In the genomic region with DNA sequence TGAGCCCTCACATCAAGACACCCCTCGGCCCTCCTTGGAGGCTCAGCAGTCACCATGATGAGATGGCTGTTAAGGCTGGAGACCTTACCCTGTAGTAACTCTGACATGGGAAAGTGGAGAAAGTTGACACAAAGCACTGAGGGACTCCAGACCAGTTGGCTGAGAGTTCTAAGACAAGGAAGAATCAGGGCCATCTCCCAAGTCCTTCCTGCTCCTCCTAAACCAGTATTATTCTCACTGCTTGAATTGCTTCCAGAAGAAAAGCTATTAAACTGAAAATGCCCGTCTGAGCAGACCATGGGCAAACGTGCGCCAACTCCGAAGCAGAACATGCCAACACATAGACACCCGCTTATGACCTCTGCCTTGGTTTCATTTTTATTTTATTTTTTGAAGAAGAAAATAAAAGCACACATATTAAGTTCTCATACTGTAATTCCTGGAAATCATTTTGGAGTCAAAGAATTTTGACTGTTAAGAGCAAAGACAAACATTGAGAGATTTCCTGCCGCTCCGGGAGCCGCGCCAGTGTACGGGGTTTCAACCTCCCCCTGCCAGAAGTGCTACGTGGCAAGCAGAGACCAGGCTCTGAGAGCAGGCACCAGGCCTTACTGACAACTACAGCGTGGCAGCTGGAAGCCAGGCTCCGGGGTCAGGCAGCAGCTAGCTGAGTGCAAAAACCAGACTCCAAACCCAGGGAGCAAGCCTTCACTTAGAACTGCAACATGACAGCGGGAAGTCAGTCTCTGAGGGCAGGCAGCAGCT, we compare ENCODE assay signal across 8 mouse cellular contexts. TPM values are rescaled to one million over a fixed set of nuclear protein-coding genes. Genes with fewer than 3 reads are reported as not detected.
DNase-seq lines count a peak whose midpoint lies in the region; ATAC-seq lines count a peak whose summit lies in the region.

No protein-coding gene starts in this region.

- no peak for ATAC-seq in liver, embryonic 12.5 days
- peak; percentile 66 for ATAC-seq in heart, embryonic 14.5 days (ENCODE audit: insufficient number of reproducible peaks, insufficient read depth, low FRiP score, low read depth)
- ATAC-seq in stomach, embryonic 15.5 days (ENCODE audit: insufficient read depth, low FRiP score, low read depth), result peak; percentile 72; the same call in 1 of the 2 replicates

- peak; percentile 25 for DNase-seq in liver
- peak; percentile 76 to 85 for DNase-seq in kidney, postnatal 4 days
- no peak for DNase-seq in cerebellum, adult 8-10 months
- no peak for DNase-seq in right cerebral cortex, postnatal 36 days (ENCODE audit: low spot score in 2 of 2)
- no peak for DNase-seq in left cerebral cortex, postnatal 25 days (ENCODE audit: low spot score in 2 of 2)

- WGBS in liver, embryonic 12.5 days (ENCODE audit: insufficient replicate concordance), result 78% methylated on average over 15 of the region's 15 CpGs
- 67% methylated on average over 15 of the region's 15 CpGs for WGBS in heart, embryonic 14.5 days
- 51% methylated on average over 15 of the region's 15 CpGs for WGBS in stomach, embryonic 15.5 days

- no peaks in the 10 kb centered on the region for H3K27me3 ChIP-seq in liver, embryonic 12.5 days (replicated peaks)
- H3K27me3 ChIP-seq in heart, embryonic 14.5 days (ENCODE audit: control insufficient read depth, insufficient read depth, low read length), result no peaks in the 10 kb centered on the region
- H3K27me3 ChIP-seq in stomach, embryonic 15.5 days (replicated peaks), result no peaks in the 10 kb centered on the region

- no peak overlapping the region for H3K4me3 ChIP-seq in liver, embryonic 12.5 days
- H3K4me3 ChIP-seq in heart, embryonic 14.5 days (ENCODE audit: control insufficient read depth in 1 of 2, insufficient read depth in 1 of 2, low read depth in 1 of 2, low read length in 2 of 2), result no peak overlapping the region
- H3K4me3 ChIP-seq in stomach, embryonic 15.5 days (replicated peaks), result no peak overlapping the region

- H3K4me2 ChIP-seq in liver, embryonic 12.5 days, result no peak overlapping the region
- H3K4me2 ChIP-seq in heart, embryonic 14.5 days (ENCODE audit: low read length), result no peak overlapping the region
- H3K4me2 ChIP-seq in stomach, embryonic 15.5 days, result no peak overlapping the region

- H3K9ac ChIP-seq in liver, embryonic 12.5 days, result no peak overlapping the region
- no peak overlapping the region for H3K9ac ChIP-seq in heart, embryonic 14.5 days (ENCODE audit: low read length)
- H3K9ac ChIP-seq in stomach, embryonic 15.5 days, result no peak overlapping the region

- H3K27ac ChIP-seq in liver, embryonic 12.5 days, result no peak overlapping the region
- peak overlapping the region; percentile 82 to 93 for H3K27ac ChIP-seq in heart, embryonic 14.5 days (replicated peaks in 1 of 2; ENCODE audit: control insufficient read depth in 1 of 2, insufficient read depth in 1 of 2, low read depth in 2 of 2, low read length in 2 of 2)
- H3K27ac ChIP-seq in stomach, embryonic 15.5 days, result peak overlapping the region; percentile 90

- H3K36me3 ChIP-seq in liver, embryonic 12.5 days, result no peaks in the 10 kb centered on the region
- H3K36me3 ChIP-seq in heart, embryonic 14.5 days (ENCODE audit: control insufficient read depth, insufficient read depth, low read length), result no peaks in the 10 kb centered on the region
- no peaks in the 10 kb centered on the region for H3K36me3 ChIP-seq in stomach, embryonic 15.5 days

- intact Hi-C loops in left cerebral cortex, postnatal 25 days (cut with DNase I), result no loop called here

- H3K9me3 ChIP-seq in liver, embryonic 12.5 days (replicated peaks), result no peaks in the 10 kb centered on the region
- no peaks in the 10 kb centered on the region for H3K9me3 ChIP-seq in heart, embryonic 14.5 days (ENCODE audit: control insufficient read depth, low read length)
- H3K9me3 ChIP-seq in stomach, embryonic 15.5 days, result no peaks in the 10 kb centered on the region

- H3K4me1 ChIP-seq in liver, embryonic 12.5 days, result no peaks in the 10 kb centered on the region
- peaks cover 0 to 7% of the 10 kb centered on the region in 2 experiments; a peak in 2 of 4 replicates for H3K4me1 ChIP-seq in heart, embryonic 14.5 days (ENCODE audit: control insufficient read depth in 2 of 2, insufficient read depth in 2 of 2, low read length in 2 of 2)
- peaks cover 11% of the 10 kb centered on the region; the same call in 1 of the 2 replicates for H3K4me1 ChIP-seq in stomach, embryonic 15.5 days

RNA-seq across cellular contexts. Expression of a gene that starts 53.5 kb away (rescaled TPM):
- polyA plus RNA-seq in liver, embryonic 12.5 days (2016; fragmentation: Nextera tagmentation; extraction: Ambion mirVana), result 0.84 and 0.98 TPM in 2 replicates
- polyA plus RNA-seq in heart, embryonic 14.5 days (2014; fragmentation: Nextera tagmentation; extraction: Ambion mirVana), result 36.9 and 37.9 TPM in 2 replicates
- polyA plus RNA-seq in stomach, embryonic 15.5 days (2015; fragmentation: Nextera tagmentation; extraction: Ambion mirVana), result 35.0 and 35.2 TPM in 2 replicates
- 1 to 10 TPM; 4.6 to 5.0 TPM for total RNA-seq in left cerebral cortex, postnatal 25 days (2021)

Comparison
In these comparisons a context has a peak if more than half of its experiments do, and no peak if none do; other contexts are left out.
1. DNase-seq: peak in liver (single experiment) and kidney, postnatal 4 days (2 of 2); none in cerebellum, adult 8-10 months (single experiment), right cerebral cortex, postnatal 36 days (0 of 2) and left cerebral cortex, postnatal 25 days (0 of 2).
2. RNA of a gene that starts 53.5 kb away (polyA plus RNA-seq): 36.9 to 37.9 TPM in heart, embryonic 14.5 days and 35.0 to 35.2 TPM in stomach, embryonic 15.5 days; 0.84 to 0.98 TPM in liver, embryonic 12.5 days; every median in the first group is over 10 times any median in the second.